Mouse (Mus musculus): ENCODE measurements around the gene Hps1.

- TF ChIP-seq POLR2A (IDR thresholded peaks at IDR 0.05; ENCODE audit: insufficient read depth, low read depth, low read length) (no peak), CTCF (IDR thresholded peaks at IDR 0.05; ENCODE audit: insufficient read depth, low read depth, low read length) (no peak)
Measured at GRCm38 (mm10) chr19:42725973-42726350, 53.8 kb downstream of the Hps1 start.
